Mouse (Mus musculus) bone marrow, adult 2 months (tissue): ENCODE results near the gene Atxn1.

Experiments
- CTCF ChIP-seq: fragments of 200-500 bp; IDR thresholded peaks from 2 replicates; pipeline ENCODE4 v1.5.1; 2011; ENCODE audit warnings: low read length, control low read depth; ENCODE audit not compliant: control insufficient read depth, insufficient read depth
- POLR2A ChIP-seq: fragments of 200-500 bp; IDR thresholded peaks from 2 replicates; pipeline ENCODE4 v1.6.1; 2011; ENCODE audit warnings: low read depth, mild to moderate bottlenecking, control low read depth, low read length, borderline replicate concordance; ENCODE audit not compliant: control insufficient read depth

GRCm38 (mm10) chr13:45558367-45558766, 406.4 kb downstream of the Atxn1 start:
- no peak for TF ChIP-seq CTCF
- no peak for TF ChIP-seq POLR2A
